Comparison of ENCODE assay signal across 25 mouse cellular contexts in the genomic region with DNA sequence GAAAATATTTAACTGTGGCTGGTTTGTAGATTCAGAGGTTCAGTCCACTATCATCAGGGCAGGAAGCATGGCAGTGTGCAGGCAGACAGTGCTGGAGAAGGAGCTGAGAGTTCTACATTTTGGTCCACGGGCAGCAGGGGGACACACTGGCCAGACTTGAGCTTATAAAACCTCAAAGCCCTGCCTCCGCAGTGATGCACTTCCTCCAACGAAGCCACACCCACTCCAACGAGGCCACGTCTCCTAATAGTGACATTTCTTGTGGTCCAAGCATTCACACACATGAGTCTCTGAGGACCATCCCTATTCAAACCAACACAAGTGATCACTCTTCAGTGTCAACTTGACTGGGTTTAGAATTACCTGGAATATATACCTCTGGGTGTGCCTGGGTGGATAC. TPM values are rescaled to one million over a fixed set of nuclear protein-coding genes. Genes with fewer than 3 reads are reported as not detected.
DNase-seq lines count a peak whose midpoint lies in the region; ATAC-seq and TF ChIP-seq lines count a peak whose summit lies in the region.
"Had no signal": no experiment of that assay in that cellular context is flagged by ENCODE, and none has a peak within 500 bp of the region (broad histone marks: within the 10 kb centered on the region; RNA-seq: fewer than 3 reads in every experiment).

No protein-coding gene starts in this region.

- peaks cover 0 to 11% of the 10 kb centered on the region in 2 experiments; a peak in 3 of 4 replicates for H3K27me3 ChIP-seq in MEL (ENCODE audit: control insufficient read depth in 1 of 2, insufficient read depth in 2 of 2, low read length in 2 of 2)
- H3K27me3 ChIP-seq: embryonic facial prominence, embryonic 12.5 days; forebrain, embryonic 13.5 days; limb, embryonic 12.5 days; liver, embryonic 12.5 days had no signal

- no peak overlapping the region for H3K27ac ChIP-seq in MEL (ENCODE audit: control insufficient read depth, low read depth, low read length)
- H3K27ac ChIP-seq: embryonic facial prominence, embryonic 12.5 days; forebrain, embryonic 13.5 days; gastrocnemius, adult 2 months; heart, embryonic 10.5 days; kidney, postnatal 0 days; limb, embryonic 12.5 days; liver, embryonic 12.5 days; midbrain, embryonic 10.5 days had no signal

- intact Hi-C loops in left cerebral cortex, postnatal 14 days (cut with DNase I) = no loop called here

- no peak for TF ChIP-seq EP300 in MEL (IDR thresholded peaks at IDR 0.05; ENCODE audit: low read depth in 1 of 2, low read length in 2 of 2)

- no peaks in the 10 kb centered on the region for H3K4me1 ChIP-seq in MEL (ENCODE audit: control insufficient read depth in 1 of 2, insufficient read depth in 2 of 2, low read length in 2 of 2)
- H3K4me1 ChIP-seq: embryonic facial prominence, embryonic 12.5 days; forebrain, embryonic 13.5 days; liver, embryonic 12.5 days; midbrain, embryonic 10.5 days had no signal

- no peak; the same call in 1 of the 2 replicates for TF ChIP-seq RAD21 in MEL (IDR thresholded peaks at IDR 0.05; ENCODE audit: low read depth, low read length)

- H3K79me2 ChIP-seq in MEL (ENCODE audit: control insufficient read depth, insufficient read depth, low read length, poor library complexity) = no peaks in the 10 kb centered on the region

- TF ChIP-seq POLR2A in MEL (IDR thresholded peaks at IDR 0.05; ENCODE audit: control insufficient read depth in 1 of 2, insufficient read depth in 1 of 2, low read depth in 1 of 2, low read length in 2 of 2, poor library complexity in 1 of 2) = no peak

- DNase-seq in A20 (ENCODE audit: low read depth, low spot score) (peak; percentile 21), MEL (ENCODE audit: low read depth, low spot score) (peak; percentile 19)
- DNase-seq in testis, postnatal 14 days (ENCODE audit: low spot score) = no peak
- no peak for DNase-seq in gastrocnemius, postnatal 10 days
- no peak for DNase-seq in layer of hippocampus, postnatal 25 days (ENCODE audit: extremely low spot score in 1 of 2, low spot score in 1 of 2)
- no peak for DNase-seq in left cerebral cortex, postnatal 14 days (ENCODE audit: low spot score in 2 of 2)
- DNase-seq: adrenal gland, adult 2 months; cerebellum, adult 18-20 months; cerebellum, postnatal 14 days; gastrocnemius, adult 2 months; kidney, adult 18-20 months; lung, postnatal 10 days; right cerebral cortex, postnatal 14 days; spleen, adult 18-20 months; thymus, postnatal 25 days had no signal

- H3K4me3 ChIP-seq in MEL (ENCODE audit: control insufficient read depth in 1 of 2, insufficient read depth in 1 of 2, low read depth in 2 of 2, low read length in 2 of 2) = no peak overlapping the region
- H3K4me3 ChIP-seq: embryonic facial prominence, embryonic 12.5 days; forebrain, embryonic 13.5 days; gastrocnemius, adult 2 months; heart, embryonic 10.5 days; limb, embryonic 12.5 days; liver, embryonic 12.5 days; midbrain, embryonic 10.5 days had no signal

- peak; percentile 54 to 87; a peak in 3 of 4 replicates for ATAC-seq in hematopoietic stem cell, adult 5-6 weeks (replicated peaks in 1 of 2; ENCODE audit: insufficient read depth in 1 of 2, low FRiP score in 2 of 2, low TSS enrichment in 1 of 2, low read depth in 1 of 2, poor library complexity in 2 of 2, severe bottlenecking in 2 of 2)
- ATAC-seq in monocyte, adult 5-6 weeks (replicated peaks; ENCODE audit: insufficient number of reproducible peaks, low FRiP score, low TSS enrichment, poor library complexity, severe bottlenecking) = peak; percentile 64
- ATAC-seq: forebrain, embryonic 13.5 days; liver, embryonic 12.5 days; Patski had no signal

- no peaks in the 10 kb centered on the region for H3K36me3 ChIP-seq in MEL (ENCODE audit: control insufficient read depth in 1 of 2, insufficient read depth in 2 of 2, low read length in 2 of 2)
- H3K36me3 ChIP-seq: embryonic facial prominence, embryonic 12.5 days; heart, embryonic 10.5 days; limb, embryonic 12.5 days; liver, embryonic 12.5 days; midbrain, embryonic 10.5 days had no signal

- TF ChIP-seq CTCF in MEL (IDR thresholded peaks at IDR 0.05 in 2 of 3, conservative IDR thresholded peaks at IDR 0.05 in 1 of 3; ENCODE audit: control insufficient read depth in 1 of 3, insufficient read depth in 1 of 3, low read depth in 2 of 3, low read length in 3 of 3, poor library complexity in 1 of 3, severe bottlenecking in 1 of 3) = no peak; a peak in 1 of 6 replicates

- no peak overlapping the region for H3K9ac ChIP-seq in MEL (ENCODE audit: control insufficient read depth, low read depth, low read length, poor library complexity, severe bottlenecking)
- H3K9ac ChIP-seq: embryonic facial prominence, embryonic 12.5 days; forebrain, embryonic 13.5 days; limb, embryonic 12.5 days; liver, embryonic 12.5 days had no signal

- no peaks in the 10 kb centered on the region for H3K9me3 ChIP-seq in MEL (replicated peaks; ENCODE audit: insufficient read depth, low read length)
- H3K9me3 ChIP-seq: embryonic facial prominence, embryonic 12.5 days; forebrain, embryonic 13.5 days; heart, embryonic 10.5 days; limb, embryonic 12.5 days; liver, embryonic 12.5 days; midbrain, embryonic 10.5 days had no signal

TF ChIP-seq in MEL, 35 proteins besides CTCF, POLR2A, EP300 and RAD21:
- TF ChIP-seq CHD2 (IDR thresholded peaks at IDR 0.05; ENCODE audit: low read length) (no peak), ZMIZ1 (IDR thresholded peaks at IDR 0.05; ENCODE audit: low read depth, low read length) (no peak), NRF1 (IDR thresholded peaks at IDR 0.05; ENCODE audit: insufficient read depth, low read depth, low read length, poor library complexity, severe bottlenecking) (no peak), GATA1 (IDR thresholded peaks at IDR 0.05; ENCODE audit: low read depth, low read length) (no peak), SIN3A (IDR thresholded peaks at IDR 0.05; ENCODE audit: low read length) (no peak), ELF1 (IDR thresholded peaks at IDR 0.05; ENCODE audit: low read depth, low read length) (no peak), MAZ (IDR thresholded peaks at IDR 0.05; ENCODE audit: low read depth, low read length) (no peak), RCOR1 (IDR thresholded peaks at IDR 0.05; ENCODE audit: low read depth, low read length) (no peak), ZNF384 (IDR thresholded peaks at IDR 0.05; ENCODE audit: low read depth, low read length) (no peak), E2F4 (IDR thresholded peaks at IDR 0.05; ENCODE audit: borderline replicate concordance, low read depth, low read length) (no peak), ZKSCAN1 (IDR thresholded peaks at IDR 0.05; ENCODE audit: low read depth, low read length) (no peak), NELFE (IDR thresholded peaks at IDR 0.05; ENCODE audit: low read depth, low read length) (no peak)

RNA-seq across cellular contexts. Expression of a gene that starts 49.2 kb away (rescaled TPM):
- total RNA-seq in MEL (2012; rRNA removed) = 22.4 and 23.9 TPM in 2 replicates
- 100 to 1,000 TPM in 1 of 2 experiments, 10 to 100 TPM in 1; 25.9 to 231 TPM for polyA plus RNA-seq in MEL (2012; ENCODE audit: insufficient read depth in 1 of 2, insufficient read length in 2 of 2, low read depth in 1 of 2, low replicate concordance in 2 of 2, missing spikeins in 1 of 2)
- 94.7 and 97.2 TPM in 2 replicates for total RNA-seq in hematopoietic stem cell, adult 5-6 weeks (2017)
- total RNA-seq in monocyte, adult 5-6 weeks (2017) = 43.5 to 46.5 TPM (median 46.0 TPM) in 3 replicates
- 10 to 100 TPM; 15.3 to 17.6 TPM for total RNA-seq in gastrocnemius, postnatal 10 days (2021)
- 10 to 100 TPM; 32.3 to 34.6 TPM for total RNA-seq in layer of hippocampus, postnatal 25 days (2021)
- 10 to 100 TPM; 38.1 to 39.4 TPM for total RNA-seq in left cerebral cortex, postnatal 14 days (2021)

Comparison
In these comparisons a context has a peak if more than half of its experiments do, and no peak if none do; other contexts are left out.
1. DNase-seq: peak in A20 (single experiment) and MEL (single experiment); none in testis, postnatal 14 days (single experiment), gastrocnemius, postnatal 10 days (single experiment), layer of hippocampus, postnatal 25 days (0 of 2) and left cerebral cortex, postnatal 14 days (0 of 2).